8 mouse cellular contexts compared by ENCODE assay signal in genomic region chr13:18698518-18699065, GRCm38 (mm10). TPM values are rescaled to one million over a fixed set of nuclear protein-coding genes. Genes with fewer than 3 reads are reported as not detected.
DNase-seq lines count a peak whose midpoint lies in the region; ATAC-seq and TF ChIP-seq lines count a peak whose summit lies in the region.

No protein-coding gene starts in this region.

- no peaks in the 10 kb centered on the region for H3K36me3 ChIP-seq in intestine, postnatal 0 days (ENCODE audit: control insufficient read depth, insufficient read depth)
- no peaks in the 10 kb centered on the region for H3K36me3 ChIP-seq in intestine, embryonic 16.5 days (ENCODE audit: control insufficient read depth, insufficient read depth, low read length)
- no peaks in the 10 kb centered on the region for H3K36me3 ChIP-seq in embryonic facial prominence, embryonic 10.5 days (replicated peaks)
- no peaks in the 10 kb centered on the region for H3K36me3 ChIP-seq in hindbrain, postnatal 0 days (ENCODE audit: insufficient read depth, low read length)
- no peaks in the 10 kb centered on the region for H3K36me3 ChIP-seq in liver, postnatal 0 days (replicated peaks; ENCODE audit: insufficient read depth, low read length)

- no peaks in the 10 kb centered on the region for H3K27me3 ChIP-seq in intestine, postnatal 0 days (replicated peaks; ENCODE audit: control insufficient read depth, insufficient read depth, low read length)
- no peaks in the 10 kb centered on the region for H3K27me3 ChIP-seq in intestine, embryonic 16.5 days (replicated peaks; ENCODE audit: control insufficient read depth, insufficient read depth, low read length)
- no peaks in the 10 kb centered on the region for H3K27me3 ChIP-seq in embryonic facial prominence, embryonic 10.5 days (replicated peaks; ENCODE audit: low read depth, poor library complexity, severe bottlenecking)
- H3K27me3 ChIP-seq in hindbrain, postnatal 0 days (ENCODE audit: insufficient read depth, low read length) = no peaks in the 10 kb centered on the region
- no peaks in the 10 kb centered on the region for H3K27me3 ChIP-seq in liver, postnatal 0 days (ENCODE audit: insufficient read depth, low read length)

- TF ChIP-seq EP300 in liver, postnatal 0 days (IDR thresholded peaks at IDR 0.05; ENCODE audit: low read depth) = no peak

- H3K4me3 ChIP-seq in intestine, postnatal 0 days (ENCODE audit: low read depth, low read length) = no peak overlapping the region
- no peak overlapping the region for H3K4me3 ChIP-seq in intestine, embryonic 16.5 days (ENCODE audit: low read length)
- H3K4me3 ChIP-seq in embryonic facial prominence, embryonic 10.5 days = no peak overlapping the region
- no peak overlapping the region for H3K4me3 ChIP-seq in hindbrain, postnatal 0 days (ENCODE audit: low read length)
- no peak overlapping the region for H3K4me3 ChIP-seq in liver, postnatal 0 days (ENCODE audit: low read depth, low read length)

- peak; percentile 60 for DNase-seq in NIH3T3 (ENCODE audit: low read depth)
- DNase-seq in embryonic facial prominence, embryonic 10.5 days (ENCODE audit: low spot score) = peak; percentile 50
- peak; percentile 81 for DNase-seq in hindbrain, postnatal 0 days (ENCODE audit: low spot score)
- DNase-seq in liver, postnatal 0 days = no peak
- peak; percentile 71 for DNase-seq in right cerebral cortex, postnatal 14 days
- no peak for DNase-seq in urinary bladder, postnatal 4 days (ENCODE audit: low spot score in 2 of 2)

- no peaks in the 10 kb centered on the region for H3K4me1 ChIP-seq in intestine, postnatal 0 days (replicated peaks; ENCODE audit: control insufficient read depth, insufficient read depth, low read length)
- H3K4me1 ChIP-seq in intestine, embryonic 16.5 days (ENCODE audit: control insufficient read depth, insufficient read depth, low read length) = no peaks in the 10 kb centered on the region
- no peaks in the 10 kb centered on the region for H3K4me1 ChIP-seq in embryonic facial prominence, embryonic 10.5 days
- H3K4me1 ChIP-seq in hindbrain, postnatal 0 days (ENCODE audit: insufficient read depth, low read length) = no peaks in the 10 kb centered on the region
- H3K4me1 ChIP-seq in liver, postnatal 0 days (ENCODE audit: insufficient read depth) = no peaks in the 10 kb centered on the region

- H3K27ac ChIP-seq in intestine, postnatal 0 days (ENCODE audit: low read depth, low read length) = no peak overlapping the region
- no peak overlapping the region for H3K27ac ChIP-seq in intestine, embryonic 16.5 days (ENCODE audit: low read length)
- H3K27ac ChIP-seq in embryonic facial prominence, embryonic 10.5 days (replicated peaks) = no peak overlapping the region
- H3K27ac ChIP-seq in hindbrain, postnatal 0 days = no peak overlapping the region
- no peak overlapping the region for H3K27ac ChIP-seq in liver, postnatal 0 days (ENCODE audit: low read depth)

- no peak overlapping the region for H3K4me2 ChIP-seq in intestine, postnatal 0 days (replicated peaks; ENCODE audit: low read depth)
- H3K4me2 ChIP-seq in intestine, embryonic 16.5 days (ENCODE audit: low read depth, low read length) = no peak overlapping the region
- H3K4me2 ChIP-seq in hindbrain, postnatal 0 days (ENCODE audit: low read depth, low read length) = no peak overlapping the region
- H3K4me2 ChIP-seq in liver, postnatal 0 days (ENCODE audit: low read depth, low read length) = no peak overlapping the region

- 50% methylated on average over 7 of the region's 7 CpGs for WGBS in intestine, postnatal 0 days
- WGBS in intestine, embryonic 16.5 days = 42% methylated on average over 7 of the region's 7 CpGs
- 49% methylated on average over 7 of the region's 7 CpGs for WGBS in embryonic facial prominence, embryonic 10.5 days
- WGBS in hindbrain, postnatal 0 days = 31% methylated on average over 7 of the region's 7 CpGs
- 56% methylated on average over 7 of the region's 7 CpGs for WGBS in liver, postnatal 0 days (ENCODE audit: insufficient replicate concordance)

- no peak overlapping the region for H3K9ac ChIP-seq in intestine, postnatal 0 days (ENCODE audit: low read depth, low read length)
- no peak overlapping the region for H3K9ac ChIP-seq in intestine, embryonic 16.5 days (ENCODE audit: low read depth, low read length)
- no peak overlapping the region for H3K9ac ChIP-seq in hindbrain, postnatal 0 days (replicated peaks; ENCODE audit: low read length)
- no peak overlapping the region for H3K9ac ChIP-seq in liver, postnatal 0 days (replicated peaks)

- no peaks in the 10 kb centered on the region for H3K9me3 ChIP-seq in intestine, postnatal 0 days (ENCODE audit: control insufficient read depth)
- H3K9me3 ChIP-seq in intestine, embryonic 16.5 days (ENCODE audit: control insufficient read depth, low read length) = no peaks in the 10 kb centered on the region
- no peaks in the 10 kb centered on the region for H3K9me3 ChIP-seq in embryonic facial prominence, embryonic 10.5 days
- H3K9me3 ChIP-seq in hindbrain, postnatal 0 days (ENCODE audit: low read length) = no peaks in the 10 kb centered on the region
- no peaks in the 10 kb centered on the region for H3K9me3 ChIP-seq in liver, postnatal 0 days (ENCODE audit: low read length)

- ATAC-seq in intestine, postnatal 0 days = no peak
- no peak for ATAC-seq in intestine, embryonic 16.5 days
- ATAC-seq in hindbrain, postnatal 0 days = peak; percentile 74
- no peak for ATAC-seq in liver, postnatal 0 days

- peak; percentile 70 for TF ChIP-seq CTCF in intestine, postnatal 0 days (IDR thresholded peaks at IDR 0.05; ENCODE audit: low read depth)
- TF ChIP-seq CTCF in hindbrain, postnatal 0 days (IDR thresholded peaks at IDR 0.05; ENCODE audit: low read depth) = peak; percentile 83
- peak; percentile 46 for TF ChIP-seq CTCF in liver, postnatal 0 days (IDR thresholded peaks at IDR 0.05; ENCODE audit: low read depth)

RNA-seq across cellular contexts. Expression of gene Vps41, which starts 18.5 kb away (rescaled TPM):
- polyA plus RNA-seq in intestine, postnatal 0 days (2015; fragmentation: Nextera tagmentation; extraction: Ambion mirVana) = 45.5 and 51.3 TPM in 2 replicates
- polyA plus RNA-seq in intestine, embryonic 16.5 days (2015; fragmentation: Nextera tagmentation; extraction: Ambion mirVana) = 62.5 and 64.2 TPM in 2 replicates
- polyA plus RNA-seq in embryonic facial prominence, embryonic 10.5 days (2016; fragmentation: Nextera tagmentation; extraction: Ambion mirVana) = 61.9 and 64.0 TPM in 2 replicates
- total RNA-seq in hindbrain, postnatal 0 days (2014; rRNA removed) = 85.8 and 89.4 TPM in 2 replicates
- polyA plus RNA-seq in hindbrain, postnatal 0 days (2015; fragmentation: Nextera tagmentation; extraction: Ambion mirVana) = 90.5 and 91.1 TPM in 2 replicates
- 16.7 and 17.0 TPM in 2 replicates for polyA plus RNA-seq in liver, postnatal 0 days (2015; fragmentation: Nextera tagmentation; extraction: Ambion mirVana)

Comparison
In these comparisons a context has a peak if more than half of its experiments do, and no peak if none do; other contexts are left out.
1. DNase-seq: peak in NIH3T3 (single experiment), embryonic facial prominence, embryonic 10.5 days (single experiment), hindbrain, postnatal 0 days (single experiment) and right cerebral cortex, postnatal 14 days (single experiment); none in liver, postnatal 0 days (single experiment) and urinary bladder, postnatal 4 days (0 of 2).
2. Peak in every context shown above with its lines, with median percentiles within 50 percentile points of each other: CTCF ChIP-seq.